Mouse (Mus musculus) embryo, embryonic 11.5 days (tissue): ENCODE results near the gene Mllt3.

Experiments
- DNase-seq: peaks from one replicate; pipeline ENCODE4 v3.0.0-alpha.2; 2012; ENCODE audit warnings: low read depth, low spot score

Gene Mllt3

DNA sequence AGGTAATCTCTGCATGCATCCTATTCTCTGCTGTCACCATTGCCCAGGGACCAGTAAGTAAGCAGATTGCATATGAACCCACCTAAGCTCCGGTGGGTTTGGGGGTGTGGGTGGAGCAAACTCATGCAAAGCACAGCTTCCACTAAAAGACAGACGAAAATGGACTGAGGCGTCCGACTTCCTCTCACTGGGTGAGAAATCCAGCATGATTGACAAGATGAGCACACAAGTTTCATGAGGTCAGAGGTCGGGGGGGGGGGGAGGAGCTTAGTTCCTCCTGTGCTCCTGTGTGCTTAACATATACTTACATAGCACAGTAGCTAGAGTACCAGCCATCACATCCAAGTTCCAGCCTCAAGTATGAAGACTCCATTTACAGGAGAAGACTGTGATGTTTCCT is 206.8 kb downstream of the Mllt3 start:
- no peak for DNase-seq

DNA sequence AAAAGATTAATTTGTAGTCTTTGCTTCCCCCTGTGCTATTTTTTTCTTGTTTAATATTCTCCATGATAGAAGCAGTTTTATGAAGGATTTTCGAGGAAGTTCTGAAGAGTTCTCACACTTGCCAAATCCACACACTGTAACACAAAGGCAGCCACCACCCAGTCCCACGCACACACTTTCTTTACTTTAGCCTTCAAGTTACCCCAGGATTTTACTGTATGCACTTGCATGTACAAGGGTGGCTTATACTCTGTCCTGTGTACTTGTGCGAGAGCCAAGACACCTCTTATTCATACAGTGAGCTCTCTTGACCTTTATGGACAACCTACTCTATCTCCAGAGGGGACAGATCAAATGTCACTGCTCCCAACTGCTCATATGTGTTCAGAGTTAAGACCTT is 209.5 kb downstream of the Mllt3 start:
- DNase-seq: no peak

- no peak for DNase-seq
Observed at GRCm38 (mm10) chr4:87823191-87823590, 210.0 kb downstream of the Mllt3 start.

- DNase-seq: no peak
Observed at GRCm38 (mm10) chr4:87820911-87821310, 212.3 kb downstream of the Mllt3 start.

DNA sequence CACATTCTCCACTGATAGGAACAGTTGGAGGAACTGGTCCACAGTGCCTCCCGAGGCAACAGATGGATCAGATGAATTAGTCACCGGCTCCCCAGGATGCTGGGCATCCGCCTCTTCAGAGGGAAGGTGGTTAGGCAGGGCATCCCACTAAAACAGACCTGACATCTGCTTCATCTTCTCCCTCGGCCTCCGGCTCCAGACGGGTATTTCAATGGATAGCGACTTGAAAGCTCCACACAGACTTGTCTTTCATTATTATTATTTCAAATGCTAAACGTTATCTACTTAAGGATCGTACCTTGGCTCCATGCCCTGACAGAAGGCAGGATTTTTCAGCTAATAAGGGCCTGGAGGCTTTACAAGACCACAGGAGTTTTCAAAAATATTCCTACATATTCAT is 214.0 kb downstream of the Mllt3 start:
- no peak for DNase-seq

GRCm38 (mm10) chr4:87818276-87818675 is 214.9 kb downstream of the Mllt3 start:
- no peak for DNase-seq

GRCm38 (mm10) chr4:87815465-87816108 is 217.6 kb downstream of the Mllt3 start:
- no peak for DNase-seq

GRCm38 (mm10) chr4:87811899-87812298 is 221.3 kb downstream of the Mllt3 start:
- DNase-seq: no peak

- DNase-seq: no peak
Observed at GRCm38 (mm10) chr4:87806196-87806987, 226.8 kb downstream of the Mllt3 start.

DNA sequence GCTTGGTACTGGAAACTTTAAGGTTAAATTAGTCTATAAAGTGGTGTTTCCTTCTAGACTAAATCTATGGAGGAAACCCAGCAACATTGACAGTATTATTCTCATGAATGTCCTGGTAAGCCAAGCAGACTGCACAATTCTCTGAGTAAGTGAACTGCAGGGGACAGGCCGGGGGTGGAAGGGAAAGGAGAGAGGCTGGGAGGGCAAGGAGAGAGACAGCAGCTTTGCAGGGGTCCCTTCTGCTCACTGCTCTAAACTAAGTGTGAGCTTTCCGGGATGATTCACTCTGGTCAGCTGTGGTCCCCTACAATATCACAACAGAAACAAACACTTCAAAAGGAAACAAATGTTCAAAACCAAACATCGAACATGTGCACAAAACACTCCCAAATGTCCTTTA is 228.6 kb downstream of the Mllt3 start:
- no peak for DNase-seq

- no peak for DNase-seq
Observed at GRCm38 (mm10) chr4:87803313-87803712, 229.9 kb downstream of the Mllt3 start.

GRCm38 (mm10) chr4:87802140-87802539 is 231.0 kb downstream of the Mllt3 start:
- DNase-seq: no peak

- DNase-seq: no peak
Observed at GRCm38 (mm10) chr4:87801332-87801731, 231.8 kb downstream of the Mllt3 start.

GRCm38 (mm10) chr4:87800276-87800675 is 232.9 kb downstream of the Mllt3 start:
- no peak for DNase-seq

DNA sequence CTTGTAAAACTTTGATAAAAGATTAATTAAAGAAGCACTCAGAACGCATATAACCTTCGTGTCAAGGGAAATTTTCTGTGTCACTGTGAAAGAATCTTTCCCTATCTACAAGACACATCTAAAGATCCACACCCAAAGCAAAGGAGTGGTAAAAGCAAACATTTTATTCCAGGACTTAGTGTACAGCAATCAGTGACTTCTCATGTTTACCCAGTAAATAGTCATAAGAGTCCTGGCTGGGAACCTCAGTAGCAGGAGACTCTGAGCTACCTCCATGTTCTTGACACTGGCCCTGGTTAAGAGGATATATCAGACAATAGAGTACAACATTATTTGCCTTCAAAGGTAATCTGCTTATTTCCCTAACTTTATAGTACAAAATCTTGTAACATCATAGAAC is 233.7 kb downstream of the Mllt3 start:
- no peak for DNase-seq

GRCm38 (mm10) chr4:87795261-87795660 is 237.9 kb downstream of the Mllt3 start:
- DNase-seq: no peak

- no peak for DNase-seq
Observed at GRCm38 (mm10) chr4:87794216-87794615, 238.9 kb downstream of the Mllt3 start.

GRCm38 (mm10) chr4:87792511-87792910 is 240.7 kb downstream of the Mllt3 start:
- DNase-seq: no peak

GRCm38 (mm10) chr4:87789446-87789845 is 243.7 kb downstream of the Mllt3 start:
- DNase-seq: no peak

DNA sequence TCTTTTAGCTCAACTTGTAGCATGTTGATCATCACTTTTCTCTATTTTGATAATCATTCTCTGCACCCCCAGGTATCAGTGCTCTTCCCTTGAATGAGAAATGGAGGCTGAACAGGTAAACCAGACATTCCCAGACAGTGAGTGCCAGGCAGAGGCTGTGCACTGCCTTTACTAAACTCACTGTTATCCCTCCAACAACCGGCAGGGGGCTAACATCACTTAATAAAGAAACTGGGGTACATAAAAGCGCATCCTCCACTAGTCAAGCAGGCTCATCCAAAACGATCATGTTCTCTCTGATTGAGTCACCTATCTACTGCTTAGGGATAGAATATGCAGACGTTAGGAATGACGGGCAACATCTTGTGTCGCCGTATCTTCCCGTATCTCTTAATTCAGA is 244.5 kb downstream of the Mllt3 start:
- no peak for DNase-seq

GRCm38 (mm10) chr4:87785132-87786074 is 247.8 kb downstream of the Mllt3 start:
- no peak for DNase-seq

DNA sequence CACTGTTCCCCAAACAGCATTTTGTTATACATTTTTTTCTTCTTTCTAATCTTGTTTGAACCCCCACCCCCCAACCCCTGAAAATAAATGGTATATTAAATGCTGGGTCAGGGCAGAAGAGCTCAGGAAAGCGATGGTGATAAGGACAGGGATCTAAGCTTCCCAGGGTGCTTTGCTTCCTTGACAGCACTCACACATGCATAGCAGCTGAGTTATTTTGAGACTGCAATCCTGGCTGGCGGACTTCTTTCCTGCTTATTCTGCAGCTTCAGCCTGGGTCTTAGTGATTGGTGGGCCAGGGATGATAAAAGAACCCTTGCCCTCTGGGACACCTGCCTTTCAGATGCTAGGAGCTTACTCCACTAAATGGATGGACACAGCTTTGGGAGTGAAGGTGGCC is 249.4 kb downstream of the Mllt3 start:
- no peak for DNase-seq
